Mouse (Mus musculus): ENCODE measurements around the gene Pigz. TPM values are rescaled to one million over a fixed set of nuclear protein-coding genes. Genes with fewer than 3 reads are reported as not detected.

Pigz gene
- polyA plus RNA-seq (2015; fragmentation: Nextera tagmentation; extraction: Ambion mirVana): 0.68 and 0.73 TPM in 2 replicates

- H3K9ac ChIP-seq: peak within 1 kb of the TSS; percentile 52
- H3K4me1 ChIP-seq (replicated peaks): peaks cover 32% of the 10 kb centered on the region
- H3K36me3 ChIP-seq: no peaks in the 10 kb centered on the region
- peak within 1 kb of the TSS; percentile 23; the same call in 1 of the 2 replicates for H3K27ac ChIP-seq
- H3K9me3 ChIP-seq (replicated peaks): no peaks in the 10 kb centered on the region
- no peak for ATAC-seq (replicated peaks; ENCODE audit: insufficient number of reproducible peaks, insufficient read depth, low FRiP score, low read depth)
- H3K4me3 ChIP-seq: peak within 1 kb of the TSS; percentile 59
- WGBS: 9% methylated on average over 42 of the region's 42 CpGs
- H3K27me3 ChIP-seq: peaks cover 35% of the 10 kb centered on the region
- peak within 1 kb of the TSS; percentile 95 for H3K4me2 ChIP-seq
Observed at GRCm38 (mm10) chr16:31933751-31934549, at the start of gene Pigz. Gene Pigz (plus strand): TSS chr16:31933851.

- no peaks in the 10 kb centered on the region for H3K9me3 ChIP-seq (replicated peaks)
- H3K4me3 ChIP-seq: no peak overlapping the region
- H3K9ac ChIP-seq: no peak overlapping the region
- WGBS: 16% methylated on average over 6 of the region's 6 CpGs
- H3K27me3 ChIP-seq: peaks cover 3% of the 10 kb centered on the region; the same call in 1 of the 2 replicates
- no peak overlapping the region for H3K27ac ChIP-seq
- no peak for ATAC-seq (replicated peaks; ENCODE audit: insufficient number of reproducible peaks, insufficient read depth, low FRiP score, low read depth)
- no peak overlapping the region; the same call in 1 of the 2 replicates for H3K4me2 ChIP-seq
- H3K36me3 ChIP-seq: no peaks in the 10 kb centered on the region
- peaks cover 10% of the 10 kb centered on the region for H3K4me1 ChIP-seq (replicated peaks)
Observed at GRCm38 (mm10) chr16:31883902-31884301, 49.7 kb upstream of the Pigz start.

GRCm38 (mm10) chr16:31890907-31891306 lies 42.7 kb upstream of the Pigz start:
- Histone ChIP-seq H3K9me3 (replicated peaks) (no peaks in the 10 kb centered on the region), H3K27me3 (no peaks in the 10 kb centered on the region), H3K4me2 (no peak overlapping the region), H3K4me1 (replicated peaks) (peaks cover 3% of the 10 kb centered on the region; the same call in 1 of the 2 replicates), H3K36me3 (no peaks in the 10 kb centered on the region), H3K27ac (no peak overlapping the region), H3K4me3 (no peak overlapping the region), H3K9ac (no peak overlapping the region)
- no peak for ATAC-seq (replicated peaks; ENCODE audit: insufficient number of reproducible peaks, insufficient read depth, low FRiP score, low read depth)
- WGBS: 76% methylated on average over 7 of the region's 7 CpGs

- ATAC-seq (replicated peaks; ENCODE audit: insufficient number of reproducible peaks, insufficient read depth, low FRiP score, low read depth): no peak
Observed at GRCm38 (mm10) chr16:31893396-31894141, 40.1 kb upstream of the Pigz start.

GRCm38 (mm10) chr16:31896971-31897774 lies 36.5 kb upstream of the Pigz start:
- Histone ChIP-seq H3K9me3 (replicated peaks) (no peaks in the 10 kb centered on the region), H3K4me2 (peak overlapping the region; percentile 70), H3K4me1 (replicated peaks) (peaks cover 12% of the 10 kb centered on the region), H3K27me3 (no peaks in the 10 kb centered on the region), H3K36me3 (no peaks in the 10 kb centered on the region), H3K27ac (no peak overlapping the region), H3K9ac (peak overlapping the region; percentile 46; the same call in 1 of the 2 replicates), H3K4me3 (peak overlapping the region; percentile 39)
- 0 out of 2 replicates have a peak, but pooled peaks have one; percentile 24 for ATAC-seq (replicated peaks; ENCODE audit: insufficient number of reproducible peaks, insufficient read depth, low FRiP score, low read depth)
- 15% methylated on average over 29 of the region's 29 CpGs for WGBS

More at GRCm38 (mm10) chr16:31893396-31894141, 40.1 kb upstream of the Pigz start:
- Histone ChIP-seq H3K9me3 (replicated peaks) (no peaks in the 10 kb centered on the region), H3K27me3 (no peaks in the 10 kb centered on the region), H3K4me1 (replicated peaks) (peaks cover 12% of the 10 kb centered on the region), H3K4me2 (no peak overlapping the region), H3K4me3 (no peak overlapping the region), H3K9ac (no peak overlapping the region), H3K36me3 (no peaks in the 10 kb centered on the region), H3K27ac (no peak overlapping the region)
- WGBS: 67% methylated on average over 5 of the region's 5 CpGs

GRCm38 (mm10) chr16:31898546-31899326 lies 34.9 kb upstream of the Pigz start:
- peaks cover 9% of the 10 kb centered on the region for H3K4me1 ChIP-seq (replicated peaks)
- H3K9ac ChIP-seq: no peak overlapping the region
- 75% methylated on average over 18 of the region's 18 CpGs for WGBS
- H3K27me3 ChIP-seq: no peaks in the 10 kb centered on the region
- no peak for ATAC-seq (replicated peaks; ENCODE audit: insufficient number of reproducible peaks, insufficient read depth, low FRiP score, low read depth)
- H3K9me3 ChIP-seq (replicated peaks): no peaks in the 10 kb centered on the region
- H3K36me3 ChIP-seq: no peaks in the 10 kb centered on the region
- no peak overlapping the region for H3K4me3 ChIP-seq
- no peak overlapping the region for H3K27ac ChIP-seq
- H3K4me2 ChIP-seq: no peak overlapping the region

GRCm38 (mm10) chr16:31901886-31902285 lies 31.8 kb upstream of the Pigz start:
- no peak overlapping the region for H3K4me3 ChIP-seq
- no peak for ATAC-seq (replicated peaks; ENCODE audit: insufficient number of reproducible peaks, insufficient read depth, low FRiP score, low read depth)
- 0 out of 2 replicates have a peak, but pooled peaks cover 4% of the 10 kb centered on the region for H3K27me3 ChIP-seq
- no peaks in the 10 kb centered on the region for H3K36me3 ChIP-seq
- H3K27ac ChIP-seq: no peak overlapping the region
- no peak overlapping the region for H3K9ac ChIP-seq
- H3K9me3 ChIP-seq (replicated peaks): no peaks in the 10 kb centered on the region
- 89% methylated on average over 1 of the region's 1 CpGs for WGBS
- no peak overlapping the region for H3K4me2 ChIP-seq
- H3K4me1 ChIP-seq (replicated peaks): peaks cover 20% of the 10 kb centered on the region

- no peak for ATAC-seq (replicated peaks; ENCODE audit: insufficient number of reproducible peaks, insufficient read depth, low FRiP score, low read depth)
- Histone ChIP-seq H3K9ac (no peak overlapping the region), H3K36me3 (no peaks in the 10 kb centered on the region), H3K4me1 (replicated peaks) (peaks cover 14% of the 10 kb centered on the region), H3K27me3 (0 out of 2 replicates have a peak, but pooled peaks cover 4% of the 10 kb centered on the region), H3K9me3 (replicated peaks) (no peaks in the 10 kb centered on the region), H3K4me3 (no peak overlapping the region), H3K4me2 (no peak overlapping the region), H3K27ac (no peak overlapping the region)
- 80% methylated on average over 8 of the region's 8 CpGs for WGBS
Observed at GRCm38 (mm10) chr16:31903239-31903638, 30.4 kb upstream of the Pigz start.

- H3K27ac ChIP-seq: no peak overlapping the region
- no peak for ATAC-seq (replicated peaks; ENCODE audit: insufficient number of reproducible peaks, insufficient read depth, low FRiP score, low read depth)
Observed at GRCm38 (mm10) chr16:31905331-31905730, 28.3 kb upstream of the Pigz start.

More at GRCm38 (mm10) chr16:31905331-31905730, 28.3 kb upstream of the Pigz start:
- H3K4me2 ChIP-seq: no peak overlapping the region
- H3K9me3 ChIP-seq (replicated peaks): no peaks in the 10 kb centered on the region
- 0 out of 2 replicates have a peak, but pooled peaks cover 4% of the 10 kb centered on the region for H3K27me3 ChIP-seq
- 68% methylated on average over 4 of the region's 4 CpGs for WGBS
- H3K9ac ChIP-seq: no peak overlapping the region
- peaks cover 14% of the 10 kb centered on the region for H3K4me1 ChIP-seq (replicated peaks)
- H3K36me3 ChIP-seq: no peaks in the 10 kb centered on the region
- no peak overlapping the region for H3K4me3 ChIP-seq

Measured in heart, embryonic 15.5 days (tissue).